Mouse (Mus musculus) midbrain, postnatal 0 days (tissue): ENCODE measurements at regions not wholly inside any gene's neighbourhood (a gene's known extent, or its start where the extent isn't known, plus 50 kb on each side); places are given as distances from the start of the nearest gene placed in this dataset.

Experiments used
- ATAC-seq: fragments of 200-750 bp; cut with Nextera tagmentation; 2 replicates; pipeline ENCODE4 v1.8.0; 2017; ENCODE audit warnings: moderate number of reproducible peaks, mild to moderate bottlenecking, moderate TSS enrichment, moderate library complexity; ENCODE audit not compliant: low FRiP score
- DNase-seq: peaks from one replicate; pipeline ENCODE4 v3.0.0-alpha.2; 2015; ENCODE audit warnings: low spot score
- H3K27ac ChIP-seq: fragments of 300-500 bp; sonication (generic); 2 replicates; pipeline ENCODE4 v1.5.1; 2014; ENCODE audit warnings: low read depth, mild to moderate bottlenecking, low read length, mixed read lengths
- H3K27me3 ChIP-seq: fragments of 300-500 bp; sonication (generic); 2 replicates; pipeline ENCODE4 v1.6.1; 2014; ENCODE audit warnings: low read length, control low read depth, mixed read lengths; ENCODE audit not compliant: insufficient read depth
- H3K36me3 ChIP-seq: fragments of 300-500 bp; sonication (generic); 2 replicates; pipeline ENCODE4 v1.6.1; 2014; ENCODE audit warnings: low read length, control low read depth, mixed read lengths; ENCODE audit not compliant: insufficient read depth
- H3K4me1 ChIP-seq: fragments of 300-500 bp; sonication (generic); 2 replicates; pipeline ENCODE4 v1.6.1; 2014; ENCODE audit warnings: mild to moderate bottlenecking, control low read depth, antibody characterized with exemption, low read length, mixed read lengths; ENCODE audit not compliant: insufficient read depth
- H3K4me2 ChIP-seq: fragments of 300-500 bp; sonication (generic); 2 replicates; pipeline ENCODE4 v1.6.1; 2014; ENCODE audit warnings: low read depth, mild to moderate bottlenecking, low read length, mixed read lengths; ENCODE audit not compliant: poor library complexity, severe bottlenecking
- H3K4me3 ChIP-seq: fragments of 300-500 bp; sonication (generic); 2 replicates; pipeline ENCODE4 v1.5.1; 2014; ENCODE audit warnings: low read depth, mild to moderate bottlenecking, low read length, moderate library complexity
- H3K9ac ChIP-seq: fragments of 300-500 bp; sonication (generic); replicated peaks from 2 replicates; pipeline ENCODE4 v1.6.1; 2014; ENCODE audit warnings: mild to moderate bottlenecking, low read length, moderate library complexity, mixed read lengths; ENCODE audit not compliant: poor library complexity, severe bottlenecking
- H3K9me3 ChIP-seq: fragments of 300-500 bp; sonication (generic); 2 replicates; pipeline ENCODE4 v1.6.1; 2016; ENCODE audit warnings: low read length, control low read depth
- CTCF ChIP-seq: IDR thresholded peaks from 2 replicates; pipeline ENCODE4 v1.5.1; 2016; ENCODE audit warnings: antibody characterized with exemption, mild to moderate bottlenecking
- WGBS: fragments of 180-500 bp; shearing (Covaris S2); extraction: QIAGEN DNeasy Blood & Tissue Kit; methylation state at CpG from one replicate; pipeline ENCODE4 v1.1.7; 2014; 5-methylcytosine and 5-hydroxymethylcytosine counted together

DNA sequence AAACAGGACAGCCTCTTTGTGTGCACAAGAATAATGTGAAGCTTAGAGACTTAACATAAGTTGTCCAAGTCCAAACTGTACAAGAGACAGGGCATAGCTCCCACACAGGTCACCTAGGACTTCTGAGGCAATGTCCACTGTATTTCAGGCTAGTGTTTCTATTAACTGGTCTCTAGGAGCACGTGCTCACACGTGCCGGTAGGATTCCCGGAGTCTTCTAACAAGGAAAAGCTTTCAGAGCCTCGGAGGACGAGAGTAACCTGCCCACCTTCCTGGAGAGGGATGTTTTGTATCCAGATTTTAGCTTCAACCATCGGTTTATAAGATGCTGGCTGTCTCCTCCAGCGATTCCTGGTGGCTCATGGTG lies 86.8 kb downstream of the Kctd15 start:
- 8% methylated on average over 8 of the region's 8 CpGs for WGBS
- no peaks in the 10 kb centered on the region for H3K9me3 ChIP-seq
- H3K36me3 ChIP-seq: no peaks in the 10 kb centered on the region
- H3K4me2 ChIP-seq: peak overlapping the region; percentile 50
- H3K4me3 ChIP-seq: peak overlapping the region; percentile 18; the same call in 1 of the 2 replicates
- no peak for TF ChIP-seq CTCF
- H3K9ac ChIP-seq: no peak overlapping the region
- H3K27ac ChIP-seq: no peak overlapping the region
- peaks cover 10% of the 10 kb centered on the region for H3K4me1 ChIP-seq
- ATAC-seq: peak; percentile 28; the same call in 1 of the 2 replicates
- H3K27me3 ChIP-seq: no peaks in the 10 kb centered on the region
- no peak for DNase-seq

DNA sequence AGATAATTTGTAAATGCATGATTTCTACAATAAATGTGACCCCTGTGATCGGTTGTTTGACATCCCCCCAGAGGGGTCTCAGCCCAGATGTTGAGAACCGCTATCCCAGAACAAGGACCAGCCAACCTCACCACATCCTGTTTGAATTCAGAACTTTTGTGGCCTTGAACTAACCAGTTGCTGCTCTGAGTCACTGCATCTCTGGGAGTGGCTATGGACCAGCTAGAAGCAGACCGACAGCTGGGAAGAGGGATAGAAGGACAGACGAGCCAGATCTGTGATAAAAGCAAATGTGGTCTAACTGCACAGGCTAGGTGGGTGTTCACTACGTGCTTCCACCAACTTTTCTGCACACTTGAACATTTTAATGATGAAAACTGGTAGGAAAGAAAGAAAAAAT lies 89.0 kb downstream of the Kctd15 start:
- H3K9me3 ChIP-seq: no peaks in the 10 kb centered on the region
- WGBS: 79% methylated on average over 5 of the region's 5 CpGs

DNA sequence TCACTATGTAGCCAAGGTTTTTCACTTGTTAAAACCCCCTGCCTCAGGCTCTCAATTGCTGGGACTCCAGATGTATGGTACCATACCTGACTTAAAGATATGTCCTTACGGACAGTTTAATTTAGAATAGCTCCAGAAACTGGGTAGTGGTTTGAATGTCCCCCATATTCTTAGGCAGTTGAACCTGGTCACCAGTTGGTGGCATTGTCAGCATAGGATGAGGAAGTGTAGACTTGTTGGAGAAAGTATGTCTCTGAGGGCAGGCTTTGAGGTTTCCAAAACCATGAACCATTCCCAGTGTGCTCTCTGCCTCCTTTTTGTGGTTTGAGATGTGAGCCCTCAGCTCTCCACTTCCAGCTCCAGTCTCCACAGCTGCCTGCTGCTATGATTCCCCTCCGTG lies 94.4 kb downstream of the Kctd15 start:
- Histone ChIP-seq H3K36me3 (no peaks in the 10 kb centered on the region), H3K9ac (no peak overlapping the region), H3K27ac (no peak overlapping the region), H3K4me2 (no peak overlapping the region), H3K4me3 (no peak overlapping the region), H3K9me3 (no peaks in the 10 kb centered on the region), H3K27me3 (no peaks in the 10 kb centered on the region), H3K4me1 (no peaks in the 10 kb centered on the region)
- 84% methylated on average over 2 of the region's 2 CpGs for WGBS
- peak; percentile 41 for TF ChIP-seq CTCF
- no peak for DNase-seq
- ATAC-seq: no peak

More for the DNA sequence above, 89.0 kb downstream of the Kctd15 start:
- Histone ChIP-seq H3K36me3 (no peaks in the 10 kb centered on the region), H3K4me3 (no peak overlapping the region), H3K27me3 (no peaks in the 10 kb centered on the region), H3K27ac (no peak overlapping the region), H3K9ac (no peak overlapping the region), H3K4me1 (peaks cover 10% of the 10 kb centered on the region), H3K4me2 (no peak overlapping the region)
- ATAC-seq (no peak), DNase-seq (no peak)
- TF ChIP-seq CTCF: no peak

DNA sequence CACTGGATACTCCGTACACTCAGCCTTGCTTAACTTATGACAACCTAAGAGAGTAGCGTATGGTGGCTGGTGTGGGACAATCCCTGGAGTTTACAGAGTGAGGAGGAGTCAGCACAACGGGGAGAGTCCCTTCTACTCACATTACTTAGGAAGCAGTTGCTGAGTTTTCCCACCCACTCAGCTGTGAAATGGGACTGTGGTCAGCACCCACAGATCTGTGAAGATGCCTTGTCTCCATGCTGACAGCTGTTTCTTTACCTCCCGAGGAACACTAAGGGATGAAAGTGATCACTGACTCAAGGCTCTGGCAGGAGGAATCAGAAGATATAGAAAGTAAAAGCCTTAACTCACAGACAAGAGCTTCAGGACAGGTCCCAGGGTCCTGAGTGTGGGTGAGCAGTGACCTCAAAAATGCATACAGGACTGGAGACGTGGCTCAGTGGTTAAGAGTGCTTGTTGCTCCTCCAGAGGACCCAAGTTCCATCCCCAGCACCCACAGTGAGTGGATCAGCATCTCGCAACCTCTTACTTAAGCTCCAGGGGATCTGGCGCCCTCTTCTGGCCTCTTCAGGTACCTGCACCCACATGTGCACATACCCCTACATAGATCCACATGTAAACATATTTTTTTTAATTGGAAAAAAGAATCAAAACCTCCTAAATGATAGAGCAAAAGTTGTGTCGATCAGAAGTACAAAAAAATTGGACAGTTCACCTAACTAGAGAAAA lies 97.8 kb downstream of the Kctd15 start:
- Histone ChIP-seq H3K4me2 (no peak overlapping the region), H3K4me3 (no peak overlapping the region), H3K36me3 (no peaks in the 10 kb centered on the region), H3K9ac (no peak overlapping the region), H3K9me3 (no peaks in the 10 kb centered on the region), H3K27ac (no peak overlapping the region), H3K4me1 (no peaks in the 10 kb centered on the region), H3K27me3 (no peaks in the 10 kb centered on the region)
- WGBS: 85% methylated on average over 8 of the region's 8 CpGs
- 0 out of 2 replicates have a peak, but pooled peaks have one; percentile 23 for TF ChIP-seq CTCF
- no peak for ATAC-seq
- DNase-seq: no peak

GRCm38 (mm10) chr7:34555196-34555595 lies 101.3 kb downstream of the Kctd15 start:
- H3K4me1 ChIP-seq: no peaks in the 10 kb centered on the region
- no peak for ATAC-seq
- H3K9me3 ChIP-seq: no peaks in the 10 kb centered on the region
- no peak overlapping the region for H3K27ac ChIP-seq
- no peaks in the 10 kb centered on the region for H3K36me3 ChIP-seq
- no peak overlapping the region for H3K4me2 ChIP-seq
- H3K4me3 ChIP-seq: no peak overlapping the region
- TF ChIP-seq CTCF: no peak
- no peak for DNase-seq
- H3K27me3 ChIP-seq: no peaks in the 10 kb centered on the region
- 74% methylated on average over 6 of the region's 6 CpGs for whole genome bisulfite sequencing
- no peak overlapping the region for H3K9ac ChIP-seq

GRCm38 (mm10) chr7:34546609-34547316 lies 109.8 kb downstream of the Kctd15 start:
- Histone ChIP-seq H3K4me3 (no peak overlapping the region), H3K36me3 (no peaks in the 10 kb centered on the region), H3K4me1 (no peaks in the 10 kb centered on the region), H3K9me3 (no peaks in the 10 kb centered on the region), H3K27ac (no peak overlapping the region), H3K9ac (no peak overlapping the region), H3K27me3 (no peaks in the 10 kb centered on the region), H3K4me2 (no peak overlapping the region)
- 87% methylated on average over 19 of the region's 19 CpGs for WGBS
- no peak for DNase-seq
- ATAC-seq: no peak
- TF ChIP-seq CTCF: no peak
